Mouse (Mus musculus) G1E (cell line): Measurements from ENCODE around the gene Prl7c1. TPM values are rescaled to one million over a fixed set of nuclear protein-coding genes. Genes with fewer than 3 reads are reported as not detected.
"Not testable (repeated sequence)": the region's sequence is repeated elsewhere in the genome, so short reads cannot be mapped to it uniquely, and the experiment has no call there.

ENCODE experiments used
- ATAC-seq: 2 replicates; pipeline ENCODE4 v1.8.0; 2016; ENCODE audit warnings: mild to moderate bottlenecking; ENCODE audit not compliant: insufficient number of reproducible peaks, poor library complexity, low FRiP score, severe bottlenecking; ENCODE audit errors: extremely low read depth
- DNase-seq: peaks from one replicate; pipeline ENCODE4 v3.0.0; 2012; ENCODE audit warnings: low spot score
- H3K27me3 ChIP-seq: 2 replicates; pipeline ENCODE4 v1.6.1; 2012; ENCODE audit warnings: mild to moderate bottlenecking, low read length, inconsistent platforms; ENCODE audit not compliant: insufficient read depth
- H3K36me3 ChIP-seq: replicated peaks from 2 replicates; pipeline ENCODE3; 2012; ENCODE audit warnings: mild to moderate bottlenecking, inconsistent platforms
- H3K4me1 ChIP-seq: 2 replicates; pipeline ENCODE4 v1.6.1; 2012; ENCODE audit warnings: low read depth, low read length, inconsistent platforms, mixed read lengths; ENCODE audit not compliant: insufficient read depth
- H3K4me3 ChIP-seq: 2 replicates; pipeline ENCODE4 v1.5.1; 2012; ENCODE audit warnings: low read depth, mild to moderate bottlenecking, inconsistent platforms, low read length, moderate library complexity, mixed read lengths
- H3K9me3 ChIP-seq: replicated peaks from 2 replicates; pipeline ENCODE4 v1.6.1; 2012; ENCODE audit warnings: inconsistent platforms
- CTCF ChIP-seq: IDR thresholded peaks from 2 replicates; pipeline ENCODE4 v1.5.1; 2012; ENCODE audit warnings: low read depth, low read length, inconsistent platforms, mixed read lengths
- GATA1 ChIP-seq: IDR thresholded peaks from 2 replicates; pipeline ENCODE4 v1.6.1; 2012; ENCODE audit warnings: borderline replicate concordance, low read length, inconsistent platforms, mixed read lengths
- GATA2 ChIP-seq: IDR thresholded peaks from 2 replicates; pipeline ENCODE4 v1.6.1; 2012; ENCODE audit warnings: low read depth, low read length, inconsistent platforms, borderline replicate concordance
- POLR2AphosphoS5 ChIP-seq: IDR thresholded peaks from 2 replicates; pipeline ENCODE4 v1.6.1; 2012; ENCODE audit warnings: low read depth, low read length, inconsistent platforms; ENCODE audit not compliant: insufficient replicate concordance
- TAL1 ChIP-seq: conservative IDR thresholded peaks from 2 replicates; pipeline ENCODE4 v1.6.1; 2012; ENCODE audit warnings: low read depth, low read length, inconsistent platforms, mixed read lengths
- polyA plus RNA-seq: library from polyadenylated mRNA; stranded (reverse); fragments of >175 nt; gene quantifications from 2 replicates; pipeline ENCODE4 v1.2.3, GENCODE M21; 2012
- total RNA-seq, 2 experiments: library from RNA; stranded (forward) in 1 of 2; stranded (reverse) in 1 of 2; fragments of 200-1000 nt in 1 of 2; fragments of >200 nt in 1 of 2; fragmentation: Nextera tagmentation in 1 of 2; gene quantifications; 2 replicates each; pipeline ENCODE4 v1.2.3; 2014 to 2017

Prl7c1 gene
- total RNA-seq (2014; fragmentation: Nextera tagmentation): not detected in 2 replicates
- not detected in 2 replicates for total RNA-seq (2017)
- polyA plus RNA-seq: not detected in 2 replicates

GRCm38 (mm10) chr13:27780704-27781103 is at the start of gene Prl7c1:
TSS of gene Prl7c1 (minus strand) at chr13:27780804.
- not testable (repeated sequence) for H3K4me1 ChIP-seq, H3K36me3 ChIP-seq, H3K9me3 ChIP-seq, DNase-seq, H3K27me3 ChIP-seq, H3K4me3 ChIP-seq, ATAC-seq

GRCm38 (mm10) chr13:27802765-27803164 is 22.2 kb upstream of the Prl7c1 start:
- no peak for DNase-seq
- Histone ChIP-seq H3K27me3 (no peaks in the 10 kb centered on the region), H3K36me3 (no peaks in the 10 kb centered on the region), H3K4me3 (no peak overlapping the region), H3K4me1 (no peaks in the 10 kb centered on the region), H3K9me3 (no peaks in the 10 kb centered on the region)
- no peak for TF ChIP-seq POLR2AphosphoS5
- no peak for TF ChIP-seq GATA2
- TF ChIP-seq GATA1: no peak
- TF ChIP-seq CTCF: no peak
- no peak for TF ChIP-seq TAL1
- no peak for ATAC-seq

GRCm38 (mm10) chr13:27801354-27801753 is 20.8 kb upstream of the Prl7c1 start, which contains the start of gene Prl2a1:
TSS of gene Prl2a1 (plus strand) at chr13:27801654.
- Histone ChIP-seq H3K4me1 (no peaks in the 10 kb centered on the region), H3K9me3 (no peaks in the 10 kb centered on the region), H3K4me3 (no peak within 1 kb of the TSS), H3K36me3 (no peaks in the 10 kb centered on the region), H3K27me3 (no peaks in the 10 kb centered on the region)
- no peak for DNase-seq
- no peak for ATAC-seq
- TF ChIP-seq TAL1 (no peak), CTCF (no peak), GATA1 (no peak), GATA2 (no peak), POLR2AphosphoS5 (no peak)

GRCm38 (mm10) chr13:27799303-27799702 is 18.7 kb upstream of the Prl7c1 start:
- no peak for DNase-seq
- Histone ChIP-seq H3K27me3 (no peaks in the 10 kb centered on the region), H3K9me3 (no peaks in the 10 kb centered on the region), H3K4me1 (no peaks in the 10 kb centered on the region), H3K4me3 (no peak overlapping the region), H3K36me3 (no peaks in the 10 kb centered on the region)
- ATAC-seq: no peak
- TF ChIP-seq CTCF (no peak), TAL1 (no peak), GATA2 (no peak), POLR2AphosphoS5 (no peak), GATA1 (no peak)

GRCm38 (mm10) chr13:27734512-27735186 is 46.0 kb downstream of the Prl7c1 start:
- ATAC-seq (no peak; the same call in 1 of the 2 replicates), DNase-seq (no peak)
- TF ChIP-seq GATA2 (no peak), CTCF (no peak), POLR2AphosphoS5 (no peak), TAL1 (no peak), GATA1 (no peak)
- Histone ChIP-seq H3K36me3 (no peaks in the 10 kb centered on the region), H3K4me3 (no peak overlapping the region), H3K4me1 (no peaks in the 10 kb centered on the region), H3K9me3 (no peaks in the 10 kb centered on the region), H3K27me3 (no peaks in the 10 kb centered on the region)

GRCm38 (mm10) chr13:27730286-27730959 is 50.2 kb downstream of the Prl7c1 start:
- ATAC-seq, H3K27me3 ChIP-seq, H3K4me1 ChIP-seq, H3K36me3 ChIP-seq, H3K4me3 ChIP-seq, DNase-seq, H3K9me3 ChIP-seq: not testable (repeated sequence)

- H3K27me3 ChIP-seq, ATAC-seq, H3K4me3 ChIP-seq, H3K9me3 ChIP-seq, DNase-seq, H3K4me1 ChIP-seq, H3K36me3 ChIP-seq: not testable (repeated sequence)
Measured at GRCm38 (mm10) chr13:27725057-27725456, 55.5 kb downstream of the Prl7c1 start.

Other genes starting within 250 kb of the Prl7c1 start
- gene Prl8a9, start 216.2 kb downstream of the Prl7c1 start, total RNA-seq (2014; fragmentation: Nextera tagmentation): not detected in 2 replicates
- 0.23 TPM in 1 of 2 replicates, not detected in the other for gene Prl8a9, start 216.2 kb downstream of the Prl7c1 start, total RNA-seq (2017)
- gene Prl8a9, start 216.2 kb downstream of the Prl7c1 start, polyA plus RNA-seq: not detected in 2 replicates
- not detected in 2 replicates for gene Prl8a1, start 198.6 kb downstream of the Prl7c1 start, total RNA-seq (2014; fragmentation: Nextera tagmentation)
- 0.22 TPM in 1 of 2 replicates, not detected in the other for gene Prl8a1, start 198.6 kb downstream of the Prl7c1 start, total RNA-seq (2017)
- gene Prl8a1, start 198.6 kb downstream of the Prl7c1 start, polyA plus RNA-seq: not detected in 2 replicates
- not detected in 2 replicates for gene Prl7b1, start 170.2 kb downstream of the Prl7c1 start, total RNA-seq (2014; fragmentation: Nextera tagmentation)
- gene Prl7b1, start 170.2 kb downstream of the Prl7c1 start, total RNA-seq (2017): 1.5 and 2.0 TPM in 2 replicates
- gene Prl7b1, start 170.2 kb downstream of the Prl7c1 start, polyA plus RNA-seq: not detected in 2 replicates
- not detected in 2 replicates for gene Prl7a1, start 138.3 kb downstream of the Prl7c1 start, total RNA-seq (2014; fragmentation: Nextera tagmentation)
- not detected in 2 replicates for gene Prl7a1, start 138.3 kb downstream of the Prl7c1 start, total RNA-seq (2017)
- not detected in 2 replicates for gene Prl7a1, start 138.3 kb downstream of the Prl7c1 start, polyA plus RNA-seq
- not detected in 2 replicates for gene Prl7a2, start 112.8 kb downstream of the Prl7c1 start, total RNA-seq (2014; fragmentation: Nextera tagmentation)
- gene Prl7a2, start 112.8 kb downstream of the Prl7c1 start, total RNA-seq (2017): not detected in 2 replicates
- gene Prl7a2, start 112.8 kb downstream of the Prl7c1 start, polyA plus RNA-seq: not detected in 2 replicates
- gene Prl7d1, start 64.1 kb downstream of the Prl7c1 start, total RNA-seq (2014; fragmentation: Nextera tagmentation): not detected in 2 replicates
- gene Prl7d1, start 64.1 kb downstream of the Prl7c1 start, total RNA-seq (2017): 0.05 TPM in 1 of 2 replicates, not detected in the other
- not detected in 2 replicates for gene Prl7d1, start 64.1 kb downstream of the Prl7c1 start, polyA plus RNA-seq
- not detected in 2 replicates for gene Prl2a1, start 20.9 kb upstream of the Prl7c1 start, total RNA-seq (2014; fragmentation: Nextera tagmentation)
- gene Prl2a1, start 20.9 kb upstream of the Prl7c1 start, total RNA-seq (2017): not detected in 2 replicates
- gene Prl2a1, start 20.9 kb upstream of the Prl7c1 start, polyA plus RNA-seq: not detected in 2 replicates
- gene Prl2c1, start 68.5 kb upstream of the Prl7c1 start, total RNA-seq (2014; fragmentation: Nextera tagmentation): not detected in 2 replicates
- not detected in 2 replicates for gene Prl2c1, start 68.5 kb upstream of the Prl7c1 start, total RNA-seq (2017)
- gene Prl2c1, start 68.5 kb upstream of the Prl7c1 start, polyA plus RNA-seq: not detected in 2 replicates
- gene Prl4a1, start 235.4 kb upstream of the Prl7c1 start, total RNA-seq (2014; fragmentation: Nextera tagmentation): not detected in 2 replicates
- gene Prl4a1, start 235.4 kb upstream of the Prl7c1 start, total RNA-seq (2017): 0.16 TPM in 1 of 2 replicates, not detected in the other
- gene Prl4a1, start 235.4 kb upstream of the Prl7c1 start, polyA plus RNA-seq: not detected in 2 replicates